Mouse (Mus musculus): ENCODE data around the gene Cic.

DNA sequence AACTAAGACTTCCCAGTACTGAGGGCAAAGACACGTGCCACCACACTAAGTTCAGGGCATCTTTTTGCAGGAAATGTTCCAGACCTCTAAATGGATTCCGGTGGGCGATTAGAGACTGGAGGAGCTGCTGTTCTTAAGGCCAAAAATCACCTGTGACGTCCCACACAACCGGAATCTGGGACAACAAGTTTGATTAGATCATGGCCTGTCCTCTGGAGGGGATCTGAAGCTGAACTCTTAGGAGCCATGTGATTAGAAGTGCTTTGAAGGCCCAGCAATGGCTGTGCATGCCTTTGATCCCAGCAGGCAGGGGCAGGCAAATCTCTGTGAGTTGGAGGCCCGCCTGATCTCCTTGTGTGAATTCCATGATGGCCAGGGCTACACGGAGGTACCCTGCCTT lies 26.9 kb upstream of the Cic start:
- TF ChIP-seq GATA1 (IDR thresholded peaks at IDR 0.05; ENCODE audit: borderline replicate concordance, low read length) = no peak
- no peak for TF ChIP-seq FLI1 (IDR thresholded peaks at IDR 0.05; ENCODE audit: low read length)
